Mouse (Mus musculus) kidney, postnatal 0 days (tissue): ENCODE results near the gene Abcc4. TPM values are rescaled to one million over a fixed set of nuclear protein-coding genes. Genes with fewer than 3 reads are reported as not detected.

Experiments
- ATAC-seq: fragments of 200-750 bp; cut with Nextera tagmentation; replicated peaks from 2 replicates; pipeline ENCODE4 v1.8.0; 2017; ENCODE audit warnings: low read depth, moderate number of reproducible peaks, moderate TSS enrichment, moderate library complexity; ENCODE audit not compliant: low FRiP score
- DNase-seq: peaks from one replicate; pipeline ENCODE4 v3.0.0-alpha.2; 2016; ENCODE audit warnings: low spot score
- H3K27ac ChIP-seq: fragments of 300-500 bp; sonication (generic); 2 replicates; pipeline ENCODE4 v1.5.1; 2014; ENCODE audit warnings: mild to moderate bottlenecking
- H3K27me3 ChIP-seq: fragments of 300-500 bp; sonication (generic); 2 replicates; pipeline ENCODE4 v1.6.1; 2014; ENCODE audit warnings: low read length, mixed read lengths; ENCODE audit not compliant: insufficient read depth
- H3K36me3 ChIP-seq: fragments of 300-500 bp; sonication (generic); 2 replicates; pipeline ENCODE4 v1.6.1; 2014; ENCODE audit warnings: low read length, mixed read lengths; ENCODE audit not compliant: insufficient read depth
- H3K4me1 ChIP-seq: fragments of 300-500 bp; sonication (generic); replicated peaks from 2 replicates; pipeline ENCODE4 v1.6.1; 2014; ENCODE audit warnings: antibody characterized with exemption, low read length, mixed read lengths; ENCODE audit not compliant: insufficient read depth
- H3K4me2 ChIP-seq: fragments of 300-500 bp; sonication (generic); 2 replicates; pipeline ENCODE4 v1.6.1; 2014; ENCODE audit warnings: mild to moderate bottlenecking, low read length, moderate library complexity, mixed read lengths
- H3K4me3 ChIP-seq: fragments of 300-500 bp; sonication (generic); replicated peaks from 2 replicates; pipeline ENCODE4 v1.5.1; 2014; ENCODE audit warnings: low read depth, low read length
- H3K9ac ChIP-seq: fragments of 300-500 bp; sonication (generic); 2 replicates; pipeline ENCODE4 v1.6.1; 2014; ENCODE audit warnings: low read depth, low read length
- H3K9me3 ChIP-seq: fragments of 300-500 bp; sonication (generic); replicated peaks from 2 replicates; pipeline ENCODE4 v1.6.1; 2016; ENCODE audit warnings: low read length, inconsistent platforms, mixed read lengths
- CTCF ChIP-seq: IDR thresholded peaks from 2 replicates; pipeline ENCODE4 v1.5.1; 2016; ENCODE audit warnings: antibody characterized with exemption, low read depth, mild to moderate bottlenecking, moderate library complexity
- WGBS: fragments of 180-500 bp; shearing (Covaris S2); extraction: QIAGEN DNeasy Blood & Tissue Kit; methylation state at CpG from one replicate; pipeline ENCODE4 v1.1.7; 2014; 5-methylcytosine and 5-hydroxymethylcytosine counted together
- polyA plus RNA-seq: library from polyadenylated mRNA; unstranded; fragments of >200 nt; fragmentation: Nextera tagmentation; extraction: Ambion mirVana; gene quantifications from 2 replicates; pipeline ENCODE4 v1.2.1, GENCODE M21; 2015

Abcc4 gene
- 6.6 and 6.9 TPM in 2 replicates for polyA plus RNA-seq

- under 1% methylated on average over 94 of the region's 106 CpGs for WGBS
- H3K4me2 ChIP-seq = peak within 1 kb of the TSS; percentile 88
- peak within 1 kb of the TSS; percentile 27; the same call in 1 of the 2 replicates for H3K27ac ChIP-seq
- H3K9me3 ChIP-seq = no peaks in the 10 kb centered on the region
- H3K27me3 ChIP-seq = no peaks in the 10 kb centered on the region
- H3K36me3 ChIP-seq = no peaks in the 10 kb centered on the region
- peak; percentile 80 for ATAC-seq
- peak within 1 kb of the TSS; percentile 64 for H3K9ac ChIP-seq
- H3K4me1 ChIP-seq = no peaks in the 10 kb centered on the region; the same call in 1 of the 2 replicates
- DNase-seq = peak; percentile 73
- TF ChIP-seq CTCF = peak; percentile 58
- peak within 1 kb of the TSS; percentile 59 for H3K4me3 ChIP-seq
Observed at GRCm38 (mm10) chr14:118705808-118706731, at the start of gene Abcc4. Abcc4 (minus strand) TSS chr14:118706219.

GRCm38 (mm10) chr14:118751193-118751753 lies 45.3 kb upstream of the Abcc4 start:
- ATAC-seq = no peak
- 70% methylated on average over 8 of the region's 8 CpGs for WGBS
- Histone ChIP-seq H3K4me1 (no peaks in the 10 kb centered on the region), H3K27ac (no peak overlapping the region), H3K4me2 (no peak overlapping the region), H3K4me3 (no peak overlapping the region), H3K27me3 (no peaks in the 10 kb centered on the region), H3K36me3 (no peaks in the 10 kb centered on the region), H3K9me3 (no peaks in the 10 kb centered on the region), H3K9ac (no peak overlapping the region)
- TF ChIP-seq CTCF = no peak
- no peak for DNase-seq

GRCm38 (mm10) chr14:118750505-118751192 lies 44.6 kb upstream of the Abcc4 start:
- Histone ChIP-seq H3K9ac (no peak overlapping the region), H3K4me1 (no peaks in the 10 kb centered on the region), H3K27ac (no peak overlapping the region), H3K36me3 (no peaks in the 10 kb centered on the region), H3K27me3 (no peaks in the 10 kb centered on the region), H3K9me3 (no peaks in the 10 kb centered on the region), H3K4me3 (no peak overlapping the region), H3K4me2 (no peak overlapping the region)
- TF ChIP-seq CTCF = no peak
- ATAC-seq = no peak
- whole genome bisulfite sequencing = 76% methylated on average over 6 of the region's 6 CpGs
- DNase-seq = no peak

GRCm38 (mm10) chr14:118749715-118750114 lies 43.7 kb upstream of the Abcc4 start:
- ATAC-seq = no peak
- DNase-seq = no peak
- WGBS = 68% methylated on average over 4 of the region's 4 CpGs

GRCm38 (mm10) chr14:118749068-118749467 lies 43.0 kb upstream of the Abcc4 start:
- no peak for ATAC-seq
- H3K36me3 ChIP-seq = no peaks in the 10 kb centered on the region
- 95% methylated on average over 2 of the region's 2 CpGs for WGBS
- H3K4me3 ChIP-seq = no peak overlapping the region
- TF ChIP-seq CTCF = no peak
- no peak overlapping the region for H3K9ac ChIP-seq
- H3K4me2 ChIP-seq = no peak overlapping the region
- no peaks in the 10 kb centered on the region for H3K4me1 ChIP-seq
- H3K27me3 ChIP-seq = no peaks in the 10 kb centered on the region
- DNase-seq = no peak
- no peaks in the 10 kb centered on the region for H3K9me3 ChIP-seq
- no peak overlapping the region for H3K27ac ChIP-seq

More at GRCm38 (mm10) chr14:118749715-118750114, 43.7 kb upstream of the Abcc4 start:
- Histone ChIP-seq H3K36me3 (no peaks in the 10 kb centered on the region), H3K27ac (no peak overlapping the region), H3K27me3 (no peaks in the 10 kb centered on the region), H3K9me3 (no peaks in the 10 kb centered on the region), H3K4me1 (no peaks in the 10 kb centered on the region), H3K4me2 (no peak overlapping the region), H3K4me3 (no peak overlapping the region), H3K9ac (no peak overlapping the region)
- TF ChIP-seq CTCF = no peak

- Histone ChIP-seq H3K27ac (no peak overlapping the region), H3K9me3 (no peaks in the 10 kb centered on the region), H3K9ac (no peak overlapping the region), H3K27me3 (no peaks in the 10 kb centered on the region), H3K36me3 (no peaks in the 10 kb centered on the region), H3K4me3 (no peak overlapping the region), H3K4me2 (no peak overlapping the region), H3K4me1 (no peaks in the 10 kb centered on the region)
- whole genome bisulfite sequencing = 78% methylated on average over 5 of the region's 5 CpGs
- no peak for DNase-seq
- TF ChIP-seq CTCF = no peak
- no peak for ATAC-seq
Observed at GRCm38 (mm10) chr14:118742862-118743261, 36.8 kb upstream of the Abcc4 start.
